Mouse (Mus musculus) urinary bladder, postnatal 4 days (tissue): ENCODE measurements around the gene Pih1d2.
"Not testable (repeated sequence)": the region's sequence is repeated elsewhere in the genome, so short reads cannot be mapped to it uniquely, and the experiment has no call there.

ENCODE experiments used
- DNase-seq, 2 experiments: peaks; one replicate each; pipeline ENCODE4 v3.0.0; 2021 to 2022; ENCODE audit warnings: low spot score in 2 of 2

Pih1d2 gene

DNA sequence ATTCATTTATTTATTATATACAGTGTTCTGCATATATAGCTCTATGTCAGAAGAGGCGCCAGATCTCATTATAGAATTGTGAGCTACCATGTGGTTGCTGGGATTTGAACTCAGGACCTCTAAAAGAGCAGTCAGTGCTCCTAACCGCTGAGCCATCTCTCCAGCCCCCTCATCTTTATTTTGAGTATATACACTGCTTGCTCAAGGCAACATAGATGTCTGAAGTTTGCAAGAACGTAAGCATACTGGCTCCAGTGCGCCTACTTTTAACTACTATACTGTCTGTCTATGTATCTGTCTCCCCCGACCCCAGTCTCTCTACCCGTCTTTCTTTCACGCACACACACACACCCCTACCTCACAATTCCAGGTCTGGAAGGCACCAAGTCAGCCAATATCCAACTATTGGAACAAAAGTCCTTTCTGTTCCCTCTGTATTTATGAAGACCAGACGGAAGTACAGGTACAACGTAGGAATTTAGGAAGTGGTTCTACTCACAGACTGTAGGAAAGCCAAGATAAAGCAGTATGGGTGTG, 741 bp downstream of the Pih1d2 start:
- DNase-seq = no peak

DNA sequence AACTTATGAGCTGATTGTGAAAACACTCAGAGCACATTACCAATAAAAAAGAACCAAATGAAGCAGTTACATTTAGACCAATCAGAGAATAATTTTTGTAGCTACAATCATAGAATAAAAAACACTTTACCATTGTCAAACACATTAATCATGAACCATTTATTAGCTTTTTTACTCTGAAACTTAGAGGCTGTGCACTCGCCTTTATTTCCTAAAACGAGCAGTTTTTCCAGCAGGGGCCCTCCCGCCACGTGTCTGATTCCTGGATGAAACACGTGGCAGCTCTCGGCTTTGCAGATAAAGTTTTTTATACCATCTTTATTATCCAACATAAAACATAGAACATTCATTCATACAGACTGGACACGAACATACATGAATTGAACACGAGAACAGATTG, 13.8 kb downstream of the Pih1d2 start:
- DNase-seq = not testable (repeated sequence)

DNA sequence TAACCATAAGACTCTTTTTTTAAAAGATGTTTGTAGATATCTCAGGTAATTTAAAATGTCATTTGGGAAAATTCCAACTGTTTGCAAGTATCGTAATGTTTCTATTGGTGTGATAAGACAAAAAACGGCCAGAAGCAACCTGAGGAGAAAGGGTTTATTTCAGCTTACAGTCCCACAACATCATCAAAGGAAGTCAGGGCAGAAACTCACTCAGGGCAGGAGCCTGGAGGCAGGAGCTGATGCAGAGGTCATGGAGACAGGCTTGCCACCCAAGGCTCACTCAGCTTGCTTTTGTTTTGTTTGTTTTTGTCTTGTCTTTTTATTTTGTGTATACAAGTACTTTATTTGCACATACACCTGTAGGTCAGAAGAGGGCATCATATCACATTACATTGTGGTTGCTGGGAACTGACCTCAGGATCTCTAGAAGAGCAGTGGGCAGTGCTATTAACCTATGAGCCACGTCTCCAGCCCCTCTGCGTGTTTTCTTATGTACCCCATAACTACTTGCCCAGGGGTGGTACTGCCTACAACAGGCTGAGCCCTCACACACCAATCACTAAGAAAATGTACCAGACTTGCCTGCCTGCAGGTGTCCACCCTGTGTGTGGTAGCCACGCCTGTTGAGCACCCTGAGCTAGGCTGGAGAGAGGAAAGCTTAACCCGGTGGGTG, 15.0 kb downstream of the Pih1d2 start:
- DNase-seq = no peak

DNA sequence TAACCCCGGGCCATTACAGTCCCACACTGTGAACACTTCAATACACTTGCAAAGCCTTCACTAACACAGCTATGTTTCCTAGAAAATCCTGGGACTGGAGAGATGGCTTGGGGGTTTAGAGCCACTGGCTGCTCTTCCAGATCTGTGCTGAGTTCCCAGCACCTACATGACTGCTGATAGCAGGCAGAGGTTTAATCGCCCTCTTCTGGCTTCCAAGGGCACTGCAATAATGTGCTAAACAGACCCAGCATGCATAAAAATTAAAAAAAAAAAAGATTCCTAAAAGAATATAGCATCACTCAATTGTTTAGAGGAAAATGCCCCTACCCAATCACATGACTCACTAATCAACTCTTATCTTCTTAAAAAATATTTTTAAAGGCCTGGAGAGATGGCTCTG, 15.9 kb downstream of the Pih1d2 start:
- no peak for DNase-seq

DNA sequence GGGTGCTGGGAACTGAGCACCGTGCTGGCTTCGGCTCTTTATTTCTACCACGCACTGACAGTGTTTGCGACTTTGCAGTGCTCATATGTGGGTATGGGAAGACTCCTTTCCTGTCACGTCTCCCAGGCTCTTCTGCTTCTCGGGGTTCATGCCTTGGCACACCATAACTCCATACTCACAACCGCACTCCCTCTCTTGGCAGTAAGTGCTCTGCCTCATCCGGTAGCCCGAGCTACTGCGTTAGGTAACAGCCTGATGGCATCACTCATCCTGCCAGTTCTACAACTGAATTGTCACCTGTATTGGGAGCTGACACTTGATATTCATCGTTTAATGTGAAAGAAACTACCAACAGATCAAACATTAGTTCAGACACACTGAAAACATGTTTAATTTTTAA, 17.1 kb downstream of the Pih1d2 start:
- no peak for DNase-seq

DNA sequence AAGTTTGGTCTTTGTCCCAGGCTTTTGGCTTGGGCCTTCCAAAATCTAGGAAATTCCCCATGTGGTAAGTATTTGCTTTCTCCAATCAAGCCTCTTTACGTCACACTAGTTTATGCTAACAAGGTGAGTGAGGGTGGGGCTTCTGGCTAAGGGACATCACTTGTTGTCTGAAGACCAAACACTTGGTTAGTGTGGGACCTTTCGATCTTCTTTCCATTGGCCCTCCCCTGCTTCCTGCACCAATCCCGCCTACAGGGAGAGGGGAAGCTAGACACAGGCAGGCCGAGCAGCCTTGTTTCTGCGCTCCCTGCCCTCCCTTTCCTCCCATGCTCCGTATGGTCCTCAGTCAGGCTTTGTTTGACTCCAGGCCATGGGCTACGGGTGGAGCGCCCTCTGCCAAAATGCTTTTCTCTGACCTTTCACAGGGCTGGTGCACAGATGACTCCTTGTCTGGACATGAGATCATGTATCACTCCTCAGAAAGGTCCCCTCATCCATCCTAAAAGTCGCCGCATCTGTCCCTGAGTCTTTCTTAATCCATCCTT, 29.8 kb downstream of the Pih1d2 start:
- DNase-seq = no peak

DNA sequence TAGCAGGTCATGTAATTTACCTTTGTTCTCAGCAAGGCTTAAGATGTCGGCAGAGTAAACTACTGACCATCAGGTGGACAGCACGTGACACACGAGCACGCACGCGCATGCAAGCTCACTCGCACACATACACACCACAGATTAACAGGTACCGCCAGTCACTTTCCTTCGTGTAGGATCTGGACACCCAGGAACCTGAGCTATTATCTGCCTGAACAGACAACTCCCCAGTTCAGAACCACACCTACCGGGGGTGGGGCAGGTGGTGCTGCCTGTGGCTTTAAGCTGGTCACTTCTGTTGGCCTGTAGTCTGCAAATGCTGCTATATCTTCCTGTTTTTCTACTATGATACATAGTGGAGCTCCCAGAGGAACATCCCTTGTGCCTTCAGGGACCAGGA, 33.4 kb downstream of the Pih1d2 start:
- DNase-seq = no peak

DNA sequence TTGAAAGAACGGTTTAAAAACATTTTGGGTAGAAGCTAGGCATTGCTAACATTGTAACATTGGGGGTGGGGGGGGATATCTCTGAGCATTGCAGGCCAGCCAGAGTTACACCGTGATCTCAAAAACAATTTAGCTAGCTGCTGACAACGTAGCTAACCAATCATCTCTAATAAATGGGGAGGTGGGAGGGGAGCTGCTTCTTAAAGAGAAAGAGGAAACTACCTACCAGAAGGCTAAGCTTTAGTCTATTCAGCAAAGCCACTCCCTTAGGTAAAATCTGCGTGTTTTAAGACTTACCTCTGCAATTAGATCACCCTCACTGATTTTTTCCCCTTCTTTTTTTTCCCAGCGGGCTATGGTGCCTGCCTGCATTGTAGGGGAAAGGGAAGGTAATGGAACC, 41.3 kb downstream of the Pih1d2 start:
- DNase-seq = no peak

DNA sequence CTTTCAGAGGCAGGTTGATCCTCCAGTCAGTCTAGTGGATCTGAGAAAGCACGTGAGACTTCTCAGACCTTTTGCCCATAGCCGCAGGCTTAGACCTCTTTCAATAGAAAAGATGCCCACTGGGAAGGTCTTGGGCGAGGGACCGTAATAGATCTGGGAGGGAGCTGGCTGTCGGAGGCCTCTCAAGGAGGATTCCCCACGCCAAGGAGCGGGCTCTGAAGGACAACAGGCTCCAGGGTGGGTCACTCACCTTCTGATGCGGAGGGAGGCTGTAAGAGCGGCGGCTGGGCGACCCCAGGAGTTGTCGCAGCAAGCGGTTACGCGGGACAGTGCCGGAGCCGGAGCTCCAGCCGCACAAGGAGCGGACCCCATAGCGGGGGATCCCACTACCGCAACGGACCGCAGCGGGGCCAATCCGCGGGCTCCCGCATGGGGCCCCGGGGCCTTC, 41.8 kb downstream of the Pih1d2 start:
- peak in 1 of 2 experiments; percentile 20 for DNase-seq

DNA sequence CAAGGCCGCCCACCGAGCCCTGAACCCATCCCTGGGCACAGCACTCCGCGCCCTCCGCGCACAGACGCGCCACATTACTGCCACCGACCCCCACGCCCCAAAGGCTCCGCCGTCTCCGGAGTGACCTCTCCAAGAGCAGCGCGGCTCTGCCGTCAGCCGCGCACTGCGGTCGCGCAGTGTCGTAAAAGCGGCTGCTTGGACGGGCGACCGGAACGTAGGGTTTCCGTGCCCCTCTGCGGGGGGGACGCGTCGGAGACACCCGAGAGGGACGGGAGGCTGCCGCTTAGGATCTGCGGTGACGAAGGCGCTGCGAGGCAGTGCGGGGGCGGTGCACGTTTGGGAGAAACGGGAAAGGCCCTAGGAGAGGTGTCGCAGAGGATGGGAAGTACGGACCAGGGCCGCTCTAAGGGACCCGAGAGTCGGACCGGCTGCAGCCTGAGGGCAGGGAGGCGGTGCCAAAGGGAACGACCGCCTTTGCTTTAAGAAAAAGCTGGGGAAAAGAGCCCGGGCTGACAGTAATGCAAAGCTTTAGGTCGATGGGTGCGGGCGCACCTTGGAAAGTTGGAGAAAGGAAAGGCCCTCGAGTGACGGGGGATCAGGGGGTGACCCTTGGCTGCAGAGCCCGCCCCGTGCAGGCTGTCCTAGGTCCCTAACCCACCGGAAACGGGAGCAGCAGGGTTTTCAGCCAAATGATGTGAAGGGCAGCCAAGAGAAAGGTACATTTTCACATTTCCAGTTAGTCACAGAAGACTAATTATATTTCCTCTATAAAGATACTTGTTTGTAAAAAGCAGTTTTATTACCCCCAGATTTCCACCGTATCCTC, 42.5 kb downstream of the Pih1d2 start, which contains the start of gene Dlat:
Dlat (minus strand) TSS at position 389 of the 826 bp plus-strand sequence.
- peak; percentile 81 to 82 for DNase-seq

DNA sequence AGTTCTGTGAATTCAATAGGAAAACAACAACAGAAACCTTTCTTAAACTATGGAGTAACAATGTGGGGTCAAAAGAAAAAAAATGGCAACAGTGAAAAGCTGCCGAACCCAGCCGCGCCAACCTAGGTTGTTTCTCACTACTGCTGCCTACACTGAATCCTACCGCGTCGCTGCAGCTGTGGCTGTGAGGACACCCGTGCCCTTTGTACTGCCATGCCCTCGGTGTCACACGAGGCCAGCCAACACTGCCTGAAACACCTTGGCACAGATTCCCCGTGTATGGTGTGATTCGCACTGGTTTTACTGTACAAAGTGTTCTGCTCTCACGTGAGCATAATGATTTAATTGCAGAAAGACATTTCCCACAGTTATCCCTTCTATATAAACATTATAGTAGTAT, 43.3 kb downstream of the Pih1d2 start:
- no peak for DNase-seq

DNA sequence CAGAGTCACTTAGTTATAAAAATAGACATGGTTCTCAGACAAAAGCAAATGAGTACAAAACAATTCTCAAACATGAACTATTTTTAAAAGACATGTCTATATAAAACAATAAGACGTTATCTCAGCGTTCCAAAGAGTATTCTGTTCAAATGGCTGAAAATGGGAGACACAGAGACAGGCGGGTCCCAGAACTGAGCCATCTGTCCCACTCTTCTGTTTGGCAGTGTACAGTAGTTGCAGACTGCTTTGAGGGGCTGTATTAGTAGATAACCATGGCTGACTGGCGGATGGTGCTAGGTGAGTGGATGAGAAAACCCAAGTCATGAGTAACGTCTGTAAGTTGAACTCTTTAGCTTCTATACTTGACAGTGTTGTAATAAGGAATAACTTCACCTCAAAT, 47.7 kb downstream of the Pih1d2 start:
- DNase-seq = no peak

DNA sequence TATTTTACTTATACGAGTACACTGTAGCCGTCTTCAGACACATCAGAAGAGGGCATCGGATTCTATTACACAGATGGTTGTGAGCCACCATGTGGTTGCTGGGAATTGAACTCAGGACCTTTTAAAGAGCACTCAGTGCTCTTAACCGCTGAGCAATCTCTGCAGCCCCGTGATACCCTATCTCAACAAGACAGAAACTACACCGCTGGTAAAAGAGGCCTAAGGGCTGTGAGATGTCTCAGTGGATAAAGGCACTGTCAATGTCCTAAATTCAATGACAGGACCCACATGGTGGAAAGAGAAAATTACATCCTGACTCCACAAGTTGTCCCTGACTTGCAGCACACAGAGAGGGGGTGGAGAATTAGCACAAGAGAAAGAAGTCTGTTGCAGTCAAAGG, 49.3 kb downstream of the Pih1d2 start:
- no peak for DNase-seq

DNA sequence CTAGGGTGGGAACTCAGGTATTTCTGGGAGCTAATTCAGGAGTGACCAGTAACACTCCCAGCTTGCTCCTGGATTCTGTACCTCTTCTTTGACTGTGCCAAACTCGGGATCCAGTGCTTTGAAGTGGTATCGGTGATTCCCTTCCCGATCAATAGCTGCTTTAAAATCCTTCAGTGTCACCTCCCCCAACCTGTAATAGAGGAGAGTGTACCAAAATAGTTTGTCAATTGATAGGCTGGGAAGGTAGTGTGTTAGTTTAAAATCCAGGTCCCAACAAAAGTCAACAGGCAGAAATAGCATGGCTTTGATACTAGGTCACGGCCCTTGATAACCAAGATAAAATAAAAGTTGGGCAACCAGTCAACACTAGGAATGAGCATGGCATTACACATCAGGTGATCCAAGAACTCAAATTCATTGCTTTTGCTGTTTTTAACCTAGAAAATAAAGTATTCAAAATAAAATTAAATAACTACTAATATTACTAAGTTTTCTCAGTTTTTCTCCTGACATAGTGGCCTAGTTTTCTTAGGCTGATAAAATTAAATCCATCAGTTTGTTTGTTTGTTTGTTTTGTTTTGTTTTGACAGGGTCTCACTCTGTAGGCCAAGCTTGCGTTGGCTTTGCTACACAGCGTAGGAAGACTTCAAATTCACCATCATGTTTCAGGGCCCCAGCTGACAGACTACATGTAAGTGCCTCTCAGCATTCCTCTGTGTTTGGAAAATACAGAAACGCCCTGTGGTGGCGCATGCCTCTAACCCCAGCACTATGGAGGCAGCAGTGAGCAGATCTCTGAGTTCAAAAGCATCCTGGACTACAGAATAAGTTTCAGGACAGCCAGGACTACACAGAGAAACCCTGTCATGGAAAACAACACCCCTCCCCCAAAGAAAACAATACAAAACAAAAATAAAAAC, 50.7 kb downstream of the Pih1d2 start:
- DNase-seq = no peak

DNA sequence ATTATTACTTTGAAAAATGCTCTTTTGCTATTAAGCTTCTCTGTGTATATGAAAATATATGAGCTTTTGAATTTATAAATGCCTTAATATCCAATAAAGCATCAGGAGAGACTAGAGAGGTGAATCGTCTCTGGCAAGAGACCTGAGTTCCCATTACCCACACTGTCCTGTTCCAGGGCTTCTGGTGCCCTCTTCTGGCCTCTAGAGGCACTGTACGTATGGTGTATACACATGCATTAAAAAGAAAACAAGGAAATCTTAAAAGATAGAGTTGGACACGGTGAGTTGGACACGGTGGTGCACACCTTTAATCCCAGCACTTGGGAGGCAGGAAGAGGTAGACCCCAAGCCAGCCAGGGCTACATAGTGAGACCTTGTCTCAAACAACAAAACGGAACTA, 53.6 kb downstream of the Pih1d2 start:
- no peak for DNase-seq
